Mouse (Mus musculus) spleen, adult 2 months (tissue): Measurements from ENCODE around the gene Slc39a11.

Experiments
- CTCF ChIP-seq: fragments of 200-500 bp; IDR thresholded peaks from 2 replicates; pipeline ENCODE4 v1.5.1; 2011; ENCODE audit warnings: mild to moderate bottlenecking, inconsistent platforms; ENCODE audit not compliant: insufficient read depth, insufficient read length, insufficient replicate concordance; ENCODE audit errors: extremely low read depth
- POLR2A ChIP-seq: fragments of 200-500 bp; IDR thresholded peaks from 2 replicates; pipeline ENCODE4 v1.6.1; 2011; ENCODE audit warnings: low read depth, low read length, inconsistent platforms

DNA sequence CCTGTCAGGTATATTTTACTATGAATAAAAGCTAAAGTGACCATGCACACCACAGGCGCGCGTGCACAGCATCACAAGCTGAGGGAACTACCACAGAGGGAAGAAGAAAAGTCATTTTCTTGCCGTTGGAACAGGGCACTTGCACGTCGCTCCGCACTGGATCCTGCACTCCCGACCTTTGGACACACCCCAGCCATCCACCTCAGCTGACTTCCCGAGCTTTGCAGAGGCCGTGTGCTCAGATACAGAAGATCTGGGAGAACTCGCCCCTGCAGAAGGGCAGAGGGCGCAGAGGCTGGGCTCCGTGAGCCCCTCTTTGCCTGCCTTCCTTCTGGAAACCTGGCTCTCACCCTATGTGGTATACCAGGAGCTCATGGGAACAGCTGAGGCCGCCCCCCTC is 359.0 kb downstream of the Slc39a11 start:
- TF ChIP-seq CTCF (no peak), POLR2A (no peak)
